Comparison of ENCODE assay signal across 13 mouse cellular contexts in the genomic region with DNA sequence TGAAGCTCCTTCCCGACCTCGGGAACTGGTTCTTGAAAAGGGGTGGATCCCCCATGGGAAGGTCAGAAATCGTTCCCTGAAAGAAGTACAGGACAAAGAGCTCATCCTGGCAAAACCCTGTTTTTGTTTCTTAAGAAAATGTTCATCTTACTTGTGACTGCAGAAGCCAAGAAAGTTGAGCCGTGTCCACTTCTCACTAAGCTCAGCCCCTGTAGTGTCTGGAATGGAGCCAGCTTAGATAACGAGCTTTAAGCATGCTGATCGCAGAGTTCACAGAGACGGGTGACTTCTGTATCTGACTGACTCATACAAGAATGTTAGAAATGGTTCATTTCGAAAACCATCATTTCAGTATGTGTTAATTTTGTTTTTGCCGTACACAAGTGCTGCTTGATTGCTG.
DNase-seq lines count a peak whose midpoint lies in the region; ATAC-seq and TF ChIP-seq lines count a peak whose summit lies in the region.
"Had no signal": no experiment of that assay in that cellular context is flagged by ENCODE, and none has a peak within 500 bp of the region (broad histone marks: within the 10 kb centered on the region; RNA-seq: fewer than 3 reads in every experiment).

No protein-coding gene starts in this region.

- POLR2A ChIA-PET in Patski (lab: Charles Lee): interaction anchor here (0.5 to 1.2 kb wide), 2 partner anchors 26 to 149 kb away, joined by 3 to 4 read pairs; no protein-coding TSS in a partner anchor

- TF ChIP-seq EP300 in CH12.LX (IDR thresholded peaks at IDR 0.05; ENCODE audit: low read length): peak; percentile 37; the same call in 1 of the 2 replicates

- 48% methylated on average over 9 of the region's 9 CpGs for WGBS in kidney, postnatal 0 days
- WGBS in kidney, embryonic 14.5 days: 68% methylated on average over 9 of the region's 9 CpGs

- TF ChIP-seq RAD21 in CH12.LX (IDR thresholded peaks at IDR 0.05; ENCODE audit: low read depth, low read length): no peak

- H3K79me2 ChIP-seq in CH12.LX (replicated peaks; ENCODE audit: control insufficient read depth, extremely low read depth, insufficient read depth, poor library complexity, severe bottlenecking): no peaks in the 10 kb centered on the region

- no peak for ATAC-seq in kidney, postnatal 0 days (replicated peaks; ENCODE audit: low FRiP score, low read depth)
- ATAC-seq in kidney, embryonic 14.5 days (ENCODE audit: low FRiP score, low TSS enrichment): no peak
- ATAC-seq in Patski: peak; percentile 60
- ATAC-seq: midbrain, embryonic 15.5 days had no signal

- no peak overlapping the region for H3K4me2 ChIP-seq in kidney, postnatal 0 days (ENCODE audit: low read length)
- no peak overlapping the region for H3K4me2 ChIP-seq in kidney, embryonic 14.5 days (replicated peaks; ENCODE audit: low read depth, low read length)
- no peak overlapping the region for H3K4me2 ChIP-seq in CH12.LX (ENCODE audit: insufficient read depth, low read depth, poor library complexity, severe bottlenecking)
- H3K4me2 ChIP-seq: hindbrain, embryonic 14.5 days; liver, embryonic 11.5 days; midbrain, embryonic 15.5 days had no signal

- no peak overlapping the region for H3K4me3 ChIP-seq in kidney, postnatal 0 days (replicated peaks; ENCODE audit: low read depth, low read length)
- no peak overlapping the region for H3K4me3 ChIP-seq in kidney, embryonic 14.5 days (ENCODE audit: low read length)
- no peak overlapping the region for H3K4me3 ChIP-seq in CH12.LX (replicated peaks in 1 of 3; ENCODE audit: low read depth in 2 of 3, low read length in 2 of 3, poor library complexity in 1 of 3)
- H3K4me3 ChIP-seq in layer of hippocampus, adult 2 months: no peak overlapping the region
- H3K4me3 ChIP-seq: midbrain, embryonic 15.5 days had no signal

- no peaks in the 10 kb centered on the region for H3K27me3 ChIP-seq in kidney, postnatal 0 days (ENCODE audit: insufficient read depth, low read length)
- H3K27me3 ChIP-seq in kidney, embryonic 14.5 days (ENCODE audit: control insufficient read depth, insufficient read depth, low read length): no peaks in the 10 kb centered on the region
- no peaks in the 10 kb centered on the region for H3K27me3 ChIP-seq in CH12.LX (replicated peaks)
- no peaks in the 10 kb centered on the region for H3K27me3 ChIP-seq in Patski
- H3K27me3 ChIP-seq: midbrain, embryonic 15.5 days had no signal

- CTCF ChIA-PET in Patski (lab: Charles Lee): interaction anchor here (0.9 to 2.0 kb wide), 6 partner anchors 9 to 88 kb away, joined by 3 to 5 read pairs (median 4); no protein-coding TSS in a partner anchor

- no peaks in the 10 kb centered on the region for H3K9me3 ChIP-seq in kidney, postnatal 0 days (replicated peaks; ENCODE audit: low read length)
- H3K9me3 ChIP-seq in kidney, embryonic 14.5 days (ENCODE audit: control insufficient read depth, low read length): no peaks in the 10 kb centered on the region
- H3K9me3 ChIP-seq in CH12.LX (replicated peaks; ENCODE audit: low read length): no peaks in the 10 kb centered on the region
- H3K9me3 ChIP-seq: midbrain, embryonic 15.5 days had no signal

- dilution Hi-C loops in CH12.LX (cut with MboI; ENCODE audit: extremely low pct_ligation_motif_present, extremely low pct_unique_long_range_greater_than_20kb, low sequenced_read_pairs): no loop called here

- no peak for TF ChIP-seq POLR2A in CH12.LX (IDR thresholded peaks at IDR 0.05; ENCODE audit: low read depth, low read length)

- peak; percentile 54 for DNase-seq in kidney, postnatal 0 days (ENCODE audit: low spot score)
- no peak for DNase-seq in CH12.LX (ENCODE audit: extremely low read depth)
- DNase-seq in Patski (ENCODE audit: low read depth, low spot score): no peak
- peak; percentile 69 to 71 for DNase-seq in heart, postnatal 10 days
- DNase-seq in layer of hippocampus, adult 2 months (ENCODE audit: low spot score in 2 of 2): no peak
- no peak for DNase-seq in retina, postnatal 1 day
- DNase-seq: layer of hippocampus, postnatal 36 days; spleen, adult 18-20 months; thymus, postnatal 4 days had no signal

- TF ChIP-seq CTCF in kidney, postnatal 0 days (IDR thresholded peaks at IDR 0.05; ENCODE audit: low read depth): no peak
- no peak for TF ChIP-seq CTCF in CH12.LX (conservative IDR thresholded peaks at IDR 0.05 in 1 of 2, IDR thresholded peaks at IDR 0.05 in 1 of 2; ENCODE audit: low read depth in 2 of 2, low read length in 2 of 2)
- TF ChIP-seq CTCF in Patski (IDR thresholded peaks at IDR 0.05): no peak
- no peak for TF ChIP-seq CTCF in layer of hippocampus, adult 2 months (conservative IDR thresholded peaks at IDR 0.05)

- peaks cover 4% of the 10 kb centered on the region; the same call in 1 of the 2 replicates for H3K4me1 ChIP-seq in kidney, postnatal 0 days (replicated peaks; ENCODE audit: insufficient read depth, low read length)
- 0 out of 2 replicates have a peak, but pooled peaks cover 2% of the 10 kb centered on the region for H3K4me1 ChIP-seq in kidney, embryonic 14.5 days (ENCODE audit: control insufficient read depth, insufficient read depth, low read length)
- H3K4me1 ChIP-seq in CH12.LX (ENCODE audit: control insufficient read depth in 1 of 2, insufficient read depth in 2 of 2): peaks cover 2 to 20% of the 10 kb centered on the region in 2 experiments; a peak in 3 of 4 replicates
- H3K4me1 ChIP-seq: midbrain, embryonic 15.5 days had no signal

- in situ Hi-C loops in CH12.LX (cut with MboI; ENCODE audit: low pct_ligation_motif_present, low pct_unique_long_range_greater_than_20kb, low sequenced_read_pairs) (no loop called here), Patski (cut with MboI; ENCODE audit: low pct_unique_long_range_greater_than_20kb) (no loop called here)

- intact Hi-C loops in heart, postnatal 10 days (cut with DNase I): no loop called here

- H3K36me3 ChIP-seq in kidney, postnatal 0 days (ENCODE audit: insufficient read depth, low read length): peaks cover 8% of the 10 kb centered on the region; the same call in 1 of the 2 replicates
- peaks cover 12% of the 10 kb centered on the region; the same call in 1 of the 2 replicates for H3K36me3 ChIP-seq in kidney, embryonic 14.5 days (ENCODE audit: control insufficient read depth, insufficient read depth, low read length)
- peaks cover 42 to 91% of the 10 kb centered on the region in 2 experiments for H3K36me3 ChIP-seq in CH12.LX (replicated peaks in 1 of 2; ENCODE audit: control insufficient read depth in 1 of 2, insufficient read depth in 1 of 2, low read length in 1 of 2)
- H3K36me3 ChIP-seq: midbrain, embryonic 15.5 days had no signal

- H3K27ac ChIP-seq in kidney, postnatal 0 days: no peak overlapping the region
- H3K27ac ChIP-seq in kidney, embryonic 14.5 days (ENCODE audit: low read depth, low read length): no peak overlapping the region
- H3K27ac ChIP-seq in CH12.LX (ENCODE audit: insufficient read depth, low read depth): no peak overlapping the region
- no peak overlapping the region for H3K27ac ChIP-seq in layer of hippocampus, adult 2 months
- H3K27ac ChIP-seq: hindbrain, embryonic 14.5 days; midbrain, embryonic 15.5 days had no signal

- H3K9ac ChIP-seq in kidney, postnatal 0 days (ENCODE audit: low read depth, low read length): no peak overlapping the region
- no peak overlapping the region for H3K9ac ChIP-seq in kidney, embryonic 14.5 days (ENCODE audit: low read depth, low read length)
- H3K9ac ChIP-seq in CH12.LX (ENCODE audit: insufficient read depth, low read depth): no peak overlapping the region
- H3K9ac ChIP-seq: hindbrain, embryonic 14.5 days; midbrain, embryonic 15.5 days had no signal

TF ChIP-seq in CH12.LX, 34 proteins besides CTCF, POLR2A, EP300 and RAD21:
- TF ChIP-seq USF1 (IDR thresholded peaks at IDR 0.05; ENCODE audit: low read depth, low read length): no peak
- no peak for TF ChIP-seq PAX5 (IDR thresholded peaks at IDR 0.05; ENCODE audit: low read length)
- TF ChIP-seq ETS1 (conservative IDR thresholded peaks at IDR 0.05; ENCODE audit: low read depth, low read length): no peak
- no peak for TF ChIP-seq TBP (conservative IDR thresholded peaks at IDR 0.05; ENCODE audit: low read depth, low read length)
- TF ChIP-seq TCF12 (IDR thresholded peaks at IDR 0.05; ENCODE audit: low read depth, low read length): no peak
- no peak for TF ChIP-seq IRF4 (IDR thresholded peaks at IDR 0.05; ENCODE audit: low read depth, low read length)
- no peak for TF ChIP-seq MEF2A (IDR thresholded peaks at IDR 0.05; ENCODE audit: borderline replicate concordance, low read depth, low read length)
- no peak for TF ChIP-seq MAZ (IDR thresholded peaks at IDR 0.05; ENCODE audit: low read depth, low read length)
- TF ChIP-seq SIN3A (IDR thresholded peaks at IDR 0.05; ENCODE audit: low read length): no peak
- TF ChIP-seq MXI1 (IDR thresholded peaks at IDR 0.05; ENCODE audit: low read depth, low read length): no peak
- TF ChIP-seq MAX (IDR thresholded peaks at IDR 0.05; ENCODE audit: low read length): no peak
- no peak for TF ChIP-seq ZNF384 (IDR thresholded peaks at IDR 0.05; ENCODE audit: low read depth, low read length)
TF ChIP-seq in CH12.LX: peak in this region for 0.

Comparison
In these comparisons a context has a peak if more than half of its experiments do, and no peak if none do; other contexts are left out.
1. DNase-seq: peak in kidney, postnatal 0 days (single experiment) and heart, postnatal 10 days (2 of 2); none in CH12.LX (single experiment), Patski (single experiment), layer of hippocampus, adult 2 months (0 of 2) and retina, postnatal 1 day (single experiment).